Mouse (Mus musculus): ENCODE measurements at regions not wholly inside any gene's neighbourhood (a gene's known extent, or its start where the extent isn't known, plus 50 kb on each side); places are given as distances from the start of the nearest gene placed in this dataset.

- H3K4me3 ChIP-seq = no peak overlapping the region
- H3K4me1 ChIP-seq = peaks cover 14% of the 10 kb centered on the region; the same call in 1 of the 2 replicates
- ATAC-seq (ENCODE audit: borderline replicate concordance, extremely low read depth, low FRiP score, low TSS enrichment) = peak; percentile 78
- H3K9ac ChIP-seq = no peak overlapping the region
- H3K9me3 ChIP-seq = no peaks in the 10 kb centered on the region
- H3K27me3 ChIP-seq = no peaks in the 10 kb centered on the region
- no peak overlapping the region for H3K4me2 ChIP-seq
- 25% methylated on average over 9 of the region's 9 CpGs for WGBS
- H3K36me3 ChIP-seq = no peaks in the 10 kb centered on the region
- peak overlapping the region; percentile 34 for H3K27ac ChIP-seq
Measured at GRCm38 (mm10) chr13:107903150-107903959, 140.9 kb upstream of the Smim15 start.

GRCm38 (mm10) chr13:107902800-107903149 lies 141.5 kb upstream of the Smim15 start:
- peaks cover 14% of the 10 kb centered on the region; the same call in 1 of the 2 replicates for H3K4me1 ChIP-seq
- peak overlapping the region; percentile 34; the same call in 1 of the 2 replicates for H3K27ac ChIP-seq
- no peak for ATAC-seq (ENCODE audit: borderline replicate concordance, extremely low read depth, low FRiP score, low TSS enrichment)
- H3K4me3 ChIP-seq = no peak overlapping the region
- no peaks in the 10 kb centered on the region for H3K27me3 ChIP-seq
- no peaks in the 10 kb centered on the region for H3K36me3 ChIP-seq
- no peaks in the 10 kb centered on the region for H3K9me3 ChIP-seq
- 64% methylated on average over 5 of the region's 5 CpGs for WGBS
- no peak overlapping the region for H3K9ac ChIP-seq
- H3K4me2 ChIP-seq = no peak overlapping the region

- Histone ChIP-seq H3K9ac (no peak overlapping the region), H3K4me3 (no peak overlapping the region), H3K27me3 (no peaks in the 10 kb centered on the region), H3K9me3 (no peaks in the 10 kb centered on the region), H3K4me1 (peaks cover 14% of the 10 kb centered on the region; the same call in 1 of the 2 replicates), H3K4me2 (no peak overlapping the region), H3K36me3 (no peaks in the 10 kb centered on the region), H3K27ac (0 out of 2 replicates have a peak overlapping the region, but pooled peaks have one; percentile 21)
- WGBS = 57% methylated on average over 8 of the region's 8 CpGs
- ATAC-seq (ENCODE audit: borderline replicate concordance, extremely low read depth, low FRiP score, low TSS enrichment) = peak; percentile 61
Measured at GRCm38 (mm10) chr13:107899600-107900229, 144.5 kb upstream of the Smim15 start.

GRCm38 (mm10) chr13:107897646-107898045 lies 146.6 kb upstream of the Smim15 start:
- no peak overlapping the region for H3K27ac ChIP-seq
- no peaks in the 10 kb centered on the region for H3K9me3 ChIP-seq
- peaks cover 12% of the 10 kb centered on the region; the same call in 1 of the 2 replicates for H3K4me1 ChIP-seq
- H3K36me3 ChIP-seq = no peaks in the 10 kb centered on the region
- no peak overlapping the region for H3K9ac ChIP-seq
- no peak overlapping the region for H3K4me3 ChIP-seq
- no peak overlapping the region for H3K4me2 ChIP-seq
- no peak for ATAC-seq (ENCODE audit: borderline replicate concordance, extremely low read depth, low FRiP score, low TSS enrichment)
- H3K27me3 ChIP-seq = no peaks in the 10 kb centered on the region
- 58% methylated on average over 1 of the region's 1 CpGs for WGBS

GRCm38 (mm10) chr13:107897184-107897583 lies 147.1 kb upstream of the Smim15 start:
- Histone ChIP-seq H3K4me3 (no peak overlapping the region), H3K9ac (no peak overlapping the region), H3K9me3 (no peaks in the 10 kb centered on the region), H3K36me3 (no peaks in the 10 kb centered on the region), H3K27me3 (no peaks in the 10 kb centered on the region), H3K27ac (no peak overlapping the region), H3K4me2 (no peak overlapping the region), H3K4me1 (peaks cover 16% of the 10 kb centered on the region)
- ATAC-seq (ENCODE audit: borderline replicate concordance, extremely low read depth, low FRiP score, low TSS enrichment) = no peak
- WGBS = 51% methylated on average over 3 of the region's 3 CpGs

GRCm38 (mm10) chr13:107893581-107894183 lies 150.6 kb upstream of the Smim15 start:
- no peaks in the 10 kb centered on the region for H3K27me3 ChIP-seq
- H3K9ac ChIP-seq = no peak overlapping the region
- no peak overlapping the region for H3K4me3 ChIP-seq
- no peak overlapping the region for H3K4me2 ChIP-seq
- H3K4me1 ChIP-seq = peaks cover 13% of the 10 kb centered on the region
- H3K27ac ChIP-seq = no peak overlapping the region
- H3K36me3 ChIP-seq = no peaks in the 10 kb centered on the region
- ATAC-seq (ENCODE audit: borderline replicate concordance, extremely low read depth, low FRiP score, low TSS enrichment) = no peak
- 89% methylated on average over 8 of the region's 8 CpGs for WGBS
- no peaks in the 10 kb centered on the region for H3K9me3 ChIP-seq

GRCm38 (mm10) chr13:107893081-107893480 lies 151.2 kb upstream of the Smim15 start:
- Histone ChIP-seq H3K4me1 (peaks cover 13% of the 10 kb centered on the region), H3K4me3 (no peak overlapping the region), H3K36me3 (no peaks in the 10 kb centered on the region), H3K27ac (peak overlapping the region; percentile 41; the same call in 1 of the 2 replicates), H3K9ac (no peak overlapping the region), H3K9me3 (no peaks in the 10 kb centered on the region), H3K4me2 (no peak overlapping the region), H3K27me3 (no peaks in the 10 kb centered on the region)
- ATAC-seq (ENCODE audit: borderline replicate concordance, extremely low read depth, low FRiP score, low TSS enrichment) = no peak
- WGBS = 62% methylated on average over 4 of the region's 4 CpGs

GRCm38 (mm10) chr13:107891946-107892345 lies 152.3 kb upstream of the Smim15 start:
- Histone ChIP-seq H3K4me2 (peak overlapping the region; percentile 82), H3K9me3 (no peaks in the 10 kb centered on the region), H3K36me3 (no peaks in the 10 kb centered on the region), H3K4me1 (peaks cover 18% of the 10 kb centered on the region), H3K4me3 (peak overlapping the region; percentile 93), H3K9ac (peak overlapping the region; percentile 57), H3K27me3 (no peaks in the 10 kb centered on the region), H3K27ac (peak overlapping the region; percentile 98)
- no peak for ATAC-seq (ENCODE audit: borderline replicate concordance, extremely low read depth, low FRiP score, low TSS enrichment)
- WGBS = 6% methylated on average over 11 of the region's 11 CpGs

- Histone ChIP-seq H3K36me3 (no peaks in the 10 kb centered on the region), H3K4me3 (peak overlapping the region; percentile 93), H3K4me2 (peak overlapping the region; percentile 82), H3K9me3 (no peaks in the 10 kb centered on the region), H3K27ac (peak overlapping the region; percentile 98), H3K4me1 (peaks cover 23% of the 10 kb centered on the region), H3K9ac (peak overlapping the region; percentile 57), H3K27me3 (no peaks in the 10 kb centered on the region)
- ATAC-seq (ENCODE audit: borderline replicate concordance, extremely low read depth, low FRiP score, low TSS enrichment) = peak; percentile 35; the same call in 1 of the 2 replicates
- WGBS = under 1% methylated on average over 95 of the region's 95 CpGs
Measured at GRCm38 (mm10) chr13:107890866-107891821, 153.1 kb upstream of the Smim15 start.

GRCm38 (mm10) chr13:107889985-107890865 lies 154.0 kb upstream of the Smim15 start:
- H3K4me1 ChIP-seq = peaks cover 23% of the 10 kb centered on the region
- H3K36me3 ChIP-seq = no peaks in the 10 kb centered on the region
- H3K4me3 ChIP-seq = peak overlapping the region; percentile 93
- H3K27ac ChIP-seq = peak overlapping the region; percentile 98
- WGBS = under 1% methylated on average over 79 of the region's 90 CpGs
- H3K27me3 ChIP-seq = no peaks in the 10 kb centered on the region
- peak overlapping the region; percentile 88 for H3K9ac ChIP-seq
- peak; percentile 94 for ATAC-seq (ENCODE audit: borderline replicate concordance, extremely low read depth, low FRiP score, low TSS enrichment)
- no peaks in the 10 kb centered on the region for H3K9me3 ChIP-seq
- peak overlapping the region; percentile 82 for H3K4me2 ChIP-seq

Measured in lung, embryonic 15.5 days (tissue).